Mouse (Mus musculus): ENCODE data around the gene Dlx2.
A peak's percentile ranks its signal among the peaks of the same experiment; 100 is the strongest.

Dlx2 gene

GRCm38 (mm10) chr2:71546640-71547071 is at the start of gene Dlx2:
Gene Dlx2, minus strand, starts transcription at chr2:71546754.
- DNase-seq, result peak; percentile 60

DNA sequence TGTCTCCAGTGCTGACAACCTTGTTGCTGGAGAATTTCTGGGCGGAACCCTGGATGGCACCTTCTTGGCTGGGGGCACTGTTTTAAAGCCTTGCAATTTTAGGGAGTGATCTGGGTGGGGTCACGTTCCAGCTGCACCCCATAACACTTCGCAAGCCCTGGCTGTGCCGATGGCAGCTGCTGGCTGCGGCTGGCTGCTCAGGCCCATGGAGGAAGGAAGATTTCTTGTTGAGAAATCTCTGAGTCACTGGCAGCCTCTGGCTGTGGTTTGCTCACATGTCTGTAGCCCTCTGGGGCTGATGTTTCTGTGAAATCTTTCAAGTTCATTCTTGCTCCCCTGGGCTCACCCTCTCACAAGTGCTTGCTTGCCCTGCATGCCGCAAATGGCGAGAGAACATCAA is 47.9 kb upstream of the Dlx2 start:
- no peak for DNase-seq

DNA sequence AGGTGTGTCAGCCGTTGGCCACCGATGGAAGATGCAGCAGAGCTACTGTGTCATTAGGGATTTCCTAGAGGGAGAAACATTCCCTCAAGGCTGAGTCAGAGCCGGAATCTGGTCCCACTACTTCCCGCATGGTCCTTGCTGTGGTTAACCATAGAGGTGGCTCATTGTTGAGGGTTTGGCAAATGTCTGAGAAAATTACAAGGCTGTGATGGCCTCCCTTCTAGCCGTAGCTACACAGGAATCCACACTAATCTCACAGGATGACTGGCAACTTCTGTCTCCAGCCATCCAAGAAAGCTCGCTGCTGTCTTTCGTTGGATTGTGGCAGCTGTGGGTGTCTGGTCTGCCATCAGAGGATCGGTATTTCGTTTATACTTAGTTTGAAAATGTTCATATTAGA is 42.6 kb upstream of the Dlx2 start:
- no peak for DNase-seq

GRCm38 (mm10) chr2:71581488-71581887 is 34.9 kb upstream of the Dlx2 start:
- no peak for DNase-seq

DNA sequence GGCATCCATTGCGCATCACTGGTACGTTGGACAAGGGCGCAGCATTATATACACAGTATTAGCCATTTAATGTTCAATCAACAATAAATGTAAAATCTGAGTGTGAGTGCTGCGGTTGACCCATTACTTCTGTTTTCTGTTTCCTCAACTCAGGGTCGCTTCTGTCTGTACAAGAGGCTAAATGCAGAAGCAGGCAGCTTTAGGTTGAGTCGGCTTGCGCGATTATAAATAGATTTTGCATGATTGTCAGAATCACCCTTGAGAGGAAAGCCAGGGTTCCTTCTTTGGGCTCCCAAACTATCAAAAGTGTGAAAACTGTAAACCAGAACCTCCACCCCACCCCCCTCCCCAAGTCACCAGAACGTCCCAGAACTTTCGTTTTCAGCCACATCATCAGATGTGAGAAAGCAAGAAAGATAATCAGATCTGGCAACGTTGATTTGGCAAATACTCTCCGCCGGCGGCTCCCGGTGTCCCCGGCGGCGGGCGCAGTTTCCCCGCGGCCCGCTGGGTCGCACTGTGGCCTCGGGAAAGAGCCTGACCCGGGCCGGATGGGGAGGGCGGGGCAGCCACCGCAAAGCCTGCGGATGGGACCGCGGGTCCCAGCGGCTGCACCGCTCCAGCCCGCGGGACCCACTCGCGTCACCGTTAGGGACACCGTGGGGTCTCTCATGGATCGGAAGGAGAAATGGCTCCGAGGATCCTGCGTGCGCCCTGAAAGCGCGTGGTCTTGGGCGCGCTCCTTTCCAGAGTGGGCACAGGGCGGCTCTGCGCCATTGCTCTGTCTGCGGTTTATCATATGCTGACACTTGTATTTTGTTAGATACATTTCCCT is 34.3 kb upstream of the Dlx2 start:
- peak; percentile 66 for DNase-seq

- DNase-seq, result no peak
Measured at GRCm38 (mm10) chr2:71577059-71577458, 30.5 kb upstream of the Dlx2 start.

DNA sequence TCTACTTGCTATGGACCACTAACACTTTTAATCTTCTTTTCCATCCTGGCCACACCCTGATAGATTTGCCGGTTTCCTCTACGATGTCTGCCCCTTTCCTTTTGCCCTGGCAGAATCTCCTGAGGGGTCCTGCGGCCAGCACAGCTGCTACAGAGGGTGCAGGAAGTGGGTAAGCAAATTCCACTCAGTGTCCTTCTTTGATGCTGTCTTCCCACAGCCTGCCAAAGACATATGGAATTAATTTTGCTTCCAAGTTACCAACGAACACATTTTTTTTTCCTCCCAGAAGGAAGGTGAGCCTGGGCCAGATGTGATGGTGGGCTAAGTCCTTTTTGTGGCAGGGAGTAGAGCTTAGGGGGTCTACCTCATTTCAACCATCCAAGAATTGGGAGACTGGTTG is 27.2 kb upstream of the Dlx2 start:
- no peak for DNase-seq

- DNase-seq, result no peak
Measured at GRCm38 (mm10) chr2:71566466-71566865, 19.9 kb upstream of the Dlx2 start.

DNA sequence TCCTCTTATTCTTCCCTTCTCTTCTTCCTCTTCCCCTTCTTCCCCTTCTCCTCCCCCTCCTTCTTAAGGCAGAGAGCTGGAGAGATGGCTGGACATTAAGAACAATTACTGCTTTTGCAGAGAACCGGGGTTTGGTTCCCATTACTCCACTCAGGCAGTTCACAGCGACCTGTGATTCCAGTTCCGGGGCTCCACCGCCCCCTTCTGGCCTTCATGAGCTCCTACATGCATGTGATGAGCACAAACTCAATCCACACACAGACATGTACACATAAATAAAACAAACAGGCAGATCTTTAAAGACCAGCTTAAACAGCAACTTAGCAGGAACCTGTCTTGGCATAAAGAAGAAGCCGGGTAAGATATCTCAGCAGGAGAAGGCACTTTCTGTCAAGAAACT is 9.5 kb upstream of the Dlx2 start:
- no peak for DNase-seq

- DNase-seq, result no peak
Measured at GRCm38 (mm10) chr2:71551704-71552103, 5.2 kb upstream of the Dlx2 start.

GRCm38 (mm10) chr2:71550330-71550729 is 3.8 kb upstream of the Dlx2 start:
- DNase-seq, result no peak

- peak; percentile 80 for DNase-seq
Measured at GRCm38 (mm10) chr2:71547829-71548228, 1.3 kb upstream of the Dlx2 start.

DNA sequence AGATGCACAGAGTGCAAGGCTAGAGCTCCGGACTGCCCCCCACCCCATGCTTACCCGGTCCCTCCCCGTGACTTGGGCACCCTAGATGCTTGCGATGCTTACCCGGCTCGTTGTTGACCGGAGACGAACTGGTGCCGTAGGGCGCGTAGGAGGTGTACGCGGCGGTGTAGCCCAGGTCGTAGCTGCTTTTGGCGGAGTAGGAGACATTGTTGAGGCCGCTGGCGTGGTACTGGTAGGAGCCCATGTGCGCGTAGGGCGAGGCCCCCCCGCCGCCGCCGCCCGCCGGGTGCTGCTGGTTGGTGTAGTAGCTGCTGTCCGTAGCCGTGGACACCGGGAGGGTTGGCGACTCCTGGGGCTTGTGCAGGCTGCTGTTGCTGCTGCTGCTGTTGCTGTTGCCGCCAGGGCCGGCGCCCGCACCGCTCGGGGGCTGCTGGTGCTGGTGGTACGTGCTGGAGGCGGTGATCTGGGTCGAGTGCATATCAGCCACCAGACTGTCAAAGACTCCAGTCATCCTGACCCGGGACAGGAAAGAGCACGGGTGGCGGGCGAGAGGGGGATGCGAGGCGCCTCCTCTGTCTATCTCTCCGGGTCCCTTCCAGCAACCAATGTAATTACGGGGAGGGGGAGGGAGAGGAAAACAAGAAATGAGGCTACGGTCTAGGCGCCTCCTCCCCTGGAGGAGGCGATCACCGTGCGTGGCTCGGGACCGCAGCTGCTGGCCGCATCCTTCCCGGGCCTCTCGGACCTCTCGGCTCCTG is 493 bp downstream of the Dlx2 start:
- DNase-seq, result peak; percentile 42

DNA sequence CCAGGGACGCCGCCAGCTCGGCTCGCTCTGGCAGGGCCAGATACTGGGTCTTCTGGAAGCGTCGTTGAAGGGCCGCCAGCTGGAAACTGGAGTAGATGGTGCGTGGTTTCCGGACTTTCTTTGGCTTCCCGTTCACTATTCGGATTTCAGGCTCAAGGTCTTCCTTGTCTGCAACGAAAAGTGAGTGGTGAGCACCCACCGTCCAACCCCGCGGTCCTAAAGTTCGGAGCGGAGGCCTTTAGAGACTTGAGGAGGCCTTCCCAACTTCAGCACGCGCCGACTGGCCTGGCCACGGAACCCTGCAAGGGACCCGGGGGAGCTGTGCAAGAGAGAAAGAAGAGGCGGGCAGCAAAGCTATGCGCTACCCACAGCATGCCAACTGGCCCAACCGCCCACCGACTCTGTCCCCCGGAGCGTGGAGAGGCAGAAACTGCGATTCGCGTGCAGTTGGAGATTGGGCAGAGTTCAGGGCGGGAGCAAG is 1.1 kb downstream of the Dlx2 start:
- no peak for DNase-seq

- DNase-seq, result no peak
Measured at GRCm38 (mm10) chr2:71544391-71545285, 1.9 kb downstream of the Dlx2 start.

- DNase-seq, result no peak
Measured at GRCm38 (mm10) chr2:71543948-71544347, 2.6 kb downstream of the Dlx2 start.

- DNase-seq, result no peak
Measured at GRCm38 (mm10) chr2:71543531-71543930, 3.0 kb downstream of the Dlx2 start.

DNA sequence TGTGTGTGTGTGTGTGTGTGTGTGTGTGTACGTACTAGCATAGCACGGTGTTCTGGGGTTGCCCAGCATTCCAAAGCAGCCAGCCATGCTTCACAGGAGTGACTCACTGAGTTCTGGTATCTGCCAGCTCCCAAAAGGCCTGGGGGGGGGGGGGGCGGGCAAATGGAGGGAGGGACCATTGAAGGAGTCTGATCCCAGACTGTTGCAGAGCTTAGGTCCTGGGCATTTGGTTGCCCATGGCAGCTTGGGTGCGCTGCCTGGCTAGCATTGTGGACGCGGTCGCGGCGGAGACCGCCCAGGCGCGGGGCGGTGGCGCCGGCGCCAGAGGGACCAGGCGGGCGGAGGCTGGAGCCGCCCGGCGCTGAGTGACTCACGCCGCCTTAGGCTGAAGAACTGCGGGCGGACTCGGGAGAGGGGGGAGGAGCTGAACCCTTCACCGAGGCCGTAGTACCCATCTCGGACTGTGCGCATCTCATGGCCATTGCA is 3.7 kb downstream of the Dlx2 start:
- DNase-seq, result no peak

- no peak for DNase-seq
Measured at GRCm38 (mm10) chr2:71542227-71542815, 4.2 kb downstream of the Dlx2 start.

GRCm38 (mm10) chr2:71541418-71542226 is 4.9 kb downstream of the Dlx2 start:
- no peak for DNase-seq

- no peak for DNase-seq
Measured at GRCm38 (mm10) chr2:71540611-71541417, 5.7 kb downstream of the Dlx2 start.
